Mouse (Mus musculus) testis, postnatal 10 days (tissue): ENCODE results near the gene Usp10.

ENCODE experiments used
- DNase-seq: peaks from one replicate; pipeline ENCODE4 v3.0.0; 2021; ENCODE audit warnings: low spot score

Gene Usp10

GRCm38 (mm10) chr8:119909944-119910546 lies at the start of gene Usp10:
Usp10 (plus strand) TSS chr8:119910360.
- DNase-seq = no peak

DNA sequence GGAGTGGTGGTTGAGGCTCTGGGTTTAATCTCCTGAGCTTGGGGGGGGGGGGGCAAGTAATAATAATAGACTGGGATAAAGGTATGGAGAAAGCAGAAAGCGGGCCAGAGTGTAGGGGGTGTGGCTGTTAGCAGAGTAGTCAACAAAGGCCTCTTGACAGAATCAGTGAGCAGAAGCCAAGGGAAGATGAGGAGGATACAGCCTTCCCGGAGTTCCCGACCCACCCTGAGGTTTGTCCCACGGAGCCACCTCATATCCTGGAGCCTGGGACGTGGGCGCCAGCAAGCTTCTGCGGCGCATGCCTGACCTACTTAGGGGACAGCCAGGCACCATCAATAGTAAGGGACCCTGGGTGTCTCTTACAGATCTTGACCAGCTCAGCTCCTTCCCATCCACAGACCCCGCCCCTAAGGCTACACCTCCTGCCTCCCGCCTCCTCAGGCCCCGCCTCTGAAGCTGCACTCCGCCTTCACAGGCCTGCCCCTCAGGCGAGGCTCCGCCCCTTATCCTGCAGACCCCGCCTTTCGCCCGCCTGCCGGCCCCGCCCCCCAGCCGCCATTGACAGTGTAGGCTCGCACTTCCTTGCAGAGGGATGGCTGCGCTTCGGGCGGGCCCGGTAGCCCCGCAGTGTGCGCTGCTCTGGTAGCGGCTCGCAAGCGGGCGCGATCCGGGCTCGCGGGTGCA lies 48.3 kb upstream of the Usp10 start, which contains the start of gene Klhl36:
Gene Klhl36, plus strand, starts transcription at position 561 of the 684 bp plus-strand sequence.
- DNase-seq = peak; percentile 99

GRCm38 (mm10) chr8:119862390-119862734 lies 47.8 kb upstream of the Usp10 start:
- no peak for DNase-seq

- DNase-seq = no peak
These were observed 47.4 kb upstream of the Usp10 start for GRCm38 (mm10) chr8:119862749-119863148.

GRCm38 (mm10) chr8:119869616-119870015 lies 40.5 kb upstream of the Usp10 start:
- DNase-seq = peak; percentile 74

DNA sequence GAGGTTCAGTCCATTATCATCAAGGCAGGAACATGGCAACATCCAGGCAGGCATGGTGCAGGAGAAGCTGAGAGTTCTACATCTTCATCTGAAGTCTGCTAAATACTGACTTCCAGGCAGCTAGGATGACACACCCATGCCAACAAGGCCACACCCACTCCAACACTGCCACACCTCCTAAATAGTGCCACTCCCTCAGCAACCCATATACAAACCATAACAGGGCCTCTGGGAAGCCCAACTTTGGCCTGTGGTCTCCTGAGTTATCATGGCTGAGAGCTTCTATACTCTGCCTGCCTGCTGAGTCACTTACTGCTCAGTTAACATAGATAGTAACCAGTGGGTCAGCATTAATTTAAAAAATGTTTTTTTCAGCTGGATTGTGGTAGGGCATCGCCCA lies 37.0 kb upstream of the Usp10 start:
- DNase-seq = no peak

- no peak for DNase-seq
These were observed 28.9 kb upstream of the Usp10 start for GRCm38 (mm10) chr8:119881301-119881700.

DNA sequence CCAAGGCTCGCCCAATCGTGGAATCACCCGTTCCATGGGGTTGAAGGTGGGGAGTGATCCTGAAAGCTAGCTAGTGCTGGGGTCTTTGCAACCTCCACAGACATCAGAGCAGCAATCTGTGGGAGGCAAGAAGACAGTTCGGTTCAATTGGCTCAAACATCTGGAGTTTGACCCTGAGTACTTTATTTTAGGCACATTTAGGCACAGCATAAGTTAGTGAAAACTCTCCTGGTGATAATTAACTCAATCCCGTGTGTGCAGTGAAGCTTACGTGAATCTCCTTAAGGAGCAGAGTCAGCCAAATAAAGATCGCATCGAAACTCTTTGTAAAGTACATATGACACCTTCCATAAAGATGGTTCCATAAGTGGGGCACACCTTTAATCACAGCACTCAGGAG lies 28.2 kb upstream of the Usp10 start:
- no peak for DNase-seq

GRCm38 (mm10) chr8:119883281-119883680 lies 26.9 kb upstream of the Usp10 start:
- no peak for DNase-seq

- DNase-seq = no peak
These were observed 24.5 kb upstream of the Usp10 start for GRCm38 (mm10) chr8:119885612-119886011.

DNA sequence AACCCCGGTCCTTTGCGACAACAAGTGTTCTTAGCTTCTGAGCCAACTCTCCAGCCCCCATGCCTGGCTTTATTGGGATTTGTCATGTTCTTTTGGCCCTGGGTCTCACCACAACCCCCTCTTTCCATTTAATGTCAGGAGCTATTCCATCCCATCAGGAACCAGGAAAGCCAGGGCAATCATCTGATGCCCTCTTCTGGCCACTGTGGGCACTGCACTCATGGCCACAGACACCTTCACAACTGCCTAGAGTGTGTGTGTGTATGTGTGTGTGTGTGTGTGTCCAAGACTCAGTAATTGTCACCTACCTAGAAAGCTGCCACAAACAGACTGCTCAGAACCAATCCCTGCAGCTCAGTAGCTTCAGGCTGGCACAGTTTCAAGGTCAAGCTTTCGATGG lies 23.0 kb upstream of the Usp10 start:
- DNase-seq = peak; percentile 75

- no peak for DNase-seq
These were observed 22.1 kb upstream of the Usp10 start for GRCm38 (mm10) chr8:119888012-119888411.

DNA sequence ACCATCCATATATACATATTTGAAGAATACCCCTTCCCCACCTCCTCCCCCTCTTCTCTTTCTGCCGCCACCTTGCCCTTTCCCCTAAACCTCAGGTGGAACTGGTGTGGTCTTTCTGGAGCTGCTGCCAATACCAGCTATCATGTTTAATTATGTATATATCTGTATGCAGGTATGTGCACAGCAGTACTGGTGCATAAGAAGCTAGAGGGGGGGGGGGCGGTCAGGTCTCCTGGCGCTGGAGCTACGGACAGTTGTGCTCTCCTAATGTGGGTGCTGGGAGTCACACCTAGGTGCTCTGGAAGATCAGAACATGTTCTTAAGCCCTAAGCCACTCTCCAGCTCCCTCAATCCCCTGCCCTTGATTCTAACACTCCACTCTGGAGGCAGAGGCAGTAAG lies 13.1 kb upstream of the Usp10 start:
- no peak for DNase-seq

DNA sequence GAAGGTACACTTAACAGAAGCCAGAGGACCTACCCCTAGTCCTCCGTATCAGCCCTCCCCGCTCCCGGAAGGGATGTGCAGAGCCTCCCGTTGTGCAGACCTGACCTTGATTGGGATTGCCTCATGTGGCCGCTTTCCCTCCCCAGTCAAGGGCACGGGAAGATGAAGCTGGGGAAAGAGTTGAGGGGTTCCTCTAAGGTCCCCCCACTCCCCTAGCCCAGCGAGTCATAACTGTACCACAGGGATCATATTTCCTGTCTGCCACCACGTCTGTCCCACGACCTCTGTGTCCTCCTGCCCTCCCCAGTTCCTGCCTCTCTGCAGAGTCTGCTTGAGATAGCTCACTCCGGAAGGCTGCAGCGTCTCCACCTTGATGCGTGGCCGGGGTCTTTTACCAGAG lies 12.2 kb upstream of the Usp10 start:
- no peak for DNase-seq

DNA sequence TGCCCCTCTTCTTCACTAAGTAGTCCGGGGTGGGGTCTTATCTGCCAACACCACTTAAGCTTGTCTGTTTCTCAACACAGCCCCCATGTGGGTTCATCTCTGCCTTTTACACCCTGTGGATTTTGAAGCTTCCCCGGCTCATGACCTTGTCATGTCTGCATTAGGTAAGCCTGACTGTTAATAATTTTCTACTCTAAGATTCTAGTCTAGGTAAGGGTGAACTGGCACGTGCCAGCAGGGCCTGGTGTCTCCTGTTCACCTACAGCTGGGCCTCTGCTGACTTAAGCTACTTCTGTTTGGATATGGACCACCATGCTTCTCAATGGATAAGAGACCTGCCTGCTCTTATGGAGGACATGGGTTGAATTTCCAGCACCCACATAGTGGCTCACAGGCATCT lies 8.8 kb upstream of the Usp10 start:
- DNase-seq = no peak

DNA sequence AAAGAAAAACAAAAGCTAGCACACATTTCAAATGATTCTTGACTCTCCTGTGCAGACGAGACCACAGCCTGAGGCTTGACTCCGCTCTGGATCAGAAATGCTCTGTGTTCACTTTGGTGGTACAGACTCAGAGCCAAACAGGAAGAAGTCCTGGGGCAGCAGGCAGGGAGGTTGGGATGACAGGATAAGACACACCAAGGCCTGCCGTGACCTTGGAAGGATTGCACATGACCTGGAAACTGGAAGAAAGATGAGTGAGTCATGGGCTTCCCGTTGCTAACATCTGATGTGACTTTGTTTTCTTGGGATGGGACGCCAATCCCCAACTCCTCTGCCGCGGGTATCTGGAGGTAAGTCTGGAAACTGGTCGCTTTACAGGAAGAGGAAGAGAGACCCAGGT lies 8.2 kb upstream of the Usp10 start:
- DNase-seq = no peak

GRCm38 (mm10) chr8:119904323-119904911 lies 5.7 kb upstream of the Usp10 start:
- no peak for DNase-seq

- DNase-seq = peak; percentile 94
These were observed 542 bp downstream of the Usp10 start, which contains the start of gene Gm20388 for GRCm38 (mm10) chr8:119910547-119911257. Gm20388 (plus strand) TSS chr8:119910841.

DNA sequence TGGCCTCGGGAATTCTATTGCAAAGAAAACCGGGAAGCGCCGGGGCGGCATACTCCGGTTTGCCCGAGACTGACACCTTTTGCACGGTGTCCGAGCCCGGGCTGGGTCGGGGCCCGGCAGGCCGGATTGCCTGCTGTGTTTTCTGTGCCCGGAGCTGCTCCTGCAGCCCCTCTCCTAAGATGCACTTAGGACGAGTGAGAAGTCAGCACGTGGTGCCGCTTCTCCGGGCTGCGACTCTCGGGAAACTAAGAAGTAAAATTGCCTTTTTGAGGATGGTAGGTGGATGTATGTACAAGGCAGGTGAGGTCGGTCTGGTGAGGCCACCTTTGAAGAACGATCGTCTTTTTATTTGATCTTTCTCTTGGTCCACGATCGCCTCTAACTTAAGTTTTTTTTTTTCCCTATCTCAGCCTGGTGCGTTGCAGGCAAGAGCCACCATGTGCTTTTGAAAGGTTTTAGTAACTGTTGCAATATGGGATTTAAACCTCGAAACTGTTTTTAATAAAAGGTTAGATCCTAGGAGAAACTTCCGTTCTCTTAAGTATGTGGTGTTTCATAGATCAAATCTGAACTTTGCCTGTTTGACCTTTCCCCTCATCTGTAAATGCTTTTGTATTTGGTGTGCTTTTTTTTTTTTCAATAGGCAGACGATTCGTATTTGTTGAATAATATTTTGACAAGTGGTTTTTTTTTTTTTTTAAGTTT lies 1.2 kb downstream of the Usp10 start:
- DNase-seq = no peak

- DNase-seq = no peak
These were observed 2.5 kb downstream of the Usp10 start for GRCm38 (mm10) chr8:119912643-119913042.

- no peak for DNase-seq
These were observed 3.0 kb downstream of the Usp10 start for GRCm38 (mm10) chr8:119913181-119913580.

DNA sequence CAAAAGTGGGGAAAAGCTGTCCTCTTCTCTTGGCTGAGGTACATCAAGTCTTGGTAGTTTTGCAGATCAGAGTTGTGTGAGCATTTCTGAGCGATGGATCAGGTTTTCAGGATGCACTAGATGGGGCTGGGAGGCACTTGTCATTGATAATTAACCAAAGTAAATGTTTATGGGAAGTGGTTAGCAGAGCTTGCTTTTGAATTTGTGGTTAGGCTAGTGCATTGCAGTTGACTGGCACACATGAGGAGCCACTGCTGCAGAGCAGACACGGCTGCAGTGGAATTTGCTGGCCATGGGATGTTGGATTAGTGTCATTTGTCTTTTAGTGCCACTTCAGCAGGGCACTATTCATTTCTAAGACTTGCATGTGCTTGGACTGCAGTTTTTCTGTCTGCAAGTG lies 4.0 kb downstream of the Usp10 start:
- DNase-seq = no peak
